Mouse (Mus musculus) embryonic facial prominence, embryonic 14.5 days (tissue): ENCODE measurements around the gene Csk. TPM values are rescaled to one million over a fixed set of nuclear protein-coding genes. Genes with fewer than 3 reads are reported as not detected.

Source experiments
- ATAC-seq: fragments of 200-750 bp; cut with Nextera tagmentation; 2 replicates; pipeline ENCODE4 v1.8.0; 2017; ENCODE audit warnings: low read depth, moderate number of reproducible peaks, moderate TSS enrichment
- DNase-seq: peaks from one replicate; pipeline ENCODE4 v3.0.0-alpha.2; 2015; ENCODE audit warnings: low spot score
- H3K27ac ChIP-seq: fragments of 300-500 bp; sonication (generic); replicated peaks from 2 replicates; pipeline ENCODE4 v1.5.1; 2014; ENCODE audit warnings: low read depth, mild to moderate bottlenecking, low read length, moderate library complexity
- H3K27me3 ChIP-seq: fragments of 300-500 bp; sonication (generic); replicated peaks from 2 replicates; pipeline ENCODE4 v1.6.1; 2014; ENCODE audit warnings: low read length; ENCODE audit not compliant: control insufficient read depth, insufficient read depth
- H3K36me3 ChIP-seq: fragments of 300-500 bp; sonication (generic); 2 replicates; pipeline ENCODE4 v1.6.1; 2014; ENCODE audit warnings: low read length, mixed read lengths; ENCODE audit not compliant: control insufficient read depth, insufficient read depth
- H3K4me1 ChIP-seq: fragments of 300-500 bp; sonication (generic); 2 replicates; pipeline ENCODE4 v1.6.1; 2014; ENCODE audit warnings: antibody characterized with exemption, low read length; ENCODE audit not compliant: control insufficient read depth, insufficient read depth
- H3K4me2 ChIP-seq: fragments of 300-500 bp; sonication (generic); 2 replicates; pipeline ENCODE4 v1.6.1; 2014; ENCODE audit warnings: low read depth, mild to moderate bottlenecking, low read length, moderate library complexity, mixed read lengths
- H3K4me3 ChIP-seq: fragments of 300-500 bp; sonication (generic); 2 replicates; pipeline ENCODE4 v1.5.1; 2014; ENCODE audit warnings: low read depth, mild to moderate bottlenecking, low read length
- H3K9ac ChIP-seq: fragments of 300-500 bp; sonication (generic); 2 replicates; pipeline ENCODE4 v1.6.1; 2014; ENCODE audit warnings: low read depth, mild to moderate bottlenecking, low read length, moderate library complexity, mixed read lengths
- H3K9me3 ChIP-seq: fragments of 300-500 bp; sonication (generic); 2 replicates; pipeline ENCODE4 v1.6.1; 2016; ENCODE audit warnings: low read length; ENCODE audit not compliant: control insufficient read depth
- WGBS: fragments of 180-500 bp; shearing (Covaris S2); extraction: QIAGEN DNeasy Blood & Tissue Kit; methylation state at CpG from one replicate; pipeline ENCODE4 v1.1.7; 2014; 5-methylcytosine and 5-hydroxymethylcytosine counted together
- polyA plus RNA-seq: library from polyadenylated mRNA; unstranded; fragments of >200 nt; fragmentation: Nextera tagmentation; extraction: Ambion mirVana; gene quantifications from 2 replicates; pipeline ENCODE4 v1.2.1, GENCODE M21; 2014

Csk gene
- polyA plus RNA-seq, 1 experiment from 2014 or later = 26.6 TPM

DNA sequence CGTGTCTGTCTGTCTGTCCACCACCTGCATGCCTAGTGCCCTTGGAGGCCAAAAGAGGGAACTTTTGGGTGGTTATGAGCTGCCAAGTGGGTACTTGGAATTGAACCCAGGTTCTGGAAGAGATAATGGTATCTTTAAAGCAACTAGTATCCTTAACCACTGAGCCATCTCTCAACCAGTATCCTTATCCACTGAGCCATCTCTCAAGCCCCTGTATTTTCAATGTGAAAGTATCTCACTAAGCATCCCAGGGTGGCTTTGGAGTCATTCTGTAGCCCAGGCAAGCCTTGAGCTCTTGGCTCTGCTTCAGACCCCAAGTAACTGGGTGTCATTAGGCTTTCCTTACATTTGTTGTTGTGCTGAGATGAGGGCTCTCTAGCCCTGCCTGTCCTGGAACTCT, 1.5 kb upstream of the Csk start:
- WGBS = 88% methylated on average over 1 of the region's 1 CpGs

DNA sequence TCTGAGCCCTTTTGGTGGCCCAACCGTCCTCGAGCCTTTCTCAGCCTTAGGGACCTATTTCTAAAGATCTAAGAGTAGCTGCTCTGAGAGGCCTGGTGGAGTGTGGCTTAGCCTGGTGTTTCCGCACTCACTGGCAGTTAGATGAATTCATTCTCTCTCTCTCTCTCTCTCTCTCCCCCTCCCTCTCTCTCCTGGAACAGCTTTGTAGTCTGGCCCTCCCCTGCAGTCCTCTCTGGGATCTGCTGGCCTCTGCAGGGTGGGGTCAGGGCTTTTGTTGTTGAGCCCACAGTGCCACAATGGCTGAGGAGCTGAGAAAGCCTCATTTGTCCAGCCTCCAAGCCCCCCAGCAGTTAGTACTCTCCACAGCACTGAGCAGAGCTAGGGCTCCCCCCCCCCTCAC, 576 bp downstream of the Csk start:
- H3K4me2 ChIP-seq = no peak overlapping the region
- no peak overlapping the region for H3K9ac ChIP-seq
- H3K9me3 ChIP-seq = no peaks in the 10 kb centered on the region
- no peaks in the 10 kb centered on the region for H3K36me3 ChIP-seq
- 39% methylated on average over 3 of the region's 3 CpGs for WGBS
- no peak overlapping the region for H3K27ac ChIP-seq
- peaks cover 7% of the 10 kb centered on the region for H3K4me1 ChIP-seq
- no peak for ATAC-seq
- H3K27me3 ChIP-seq = 0 out of 2 replicates have a peak, but pooled peaks cover 9% of the 10 kb centered on the region
- no peak for DNase-seq
- no peak overlapping the region for H3K4me3 ChIP-seq

More for the DNA sequence above, 1.5 kb upstream of the Csk start:
- 0 out of 2 replicates have a peak, but pooled peaks cover 9% of the 10 kb centered on the region for H3K27me3 ChIP-seq
- H3K4me3 ChIP-seq = no peak overlapping the region
- H3K4me1 ChIP-seq = peaks cover 7% of the 10 kb centered on the region
- H3K4me2 ChIP-seq = no peak overlapping the region
- H3K9me3 ChIP-seq = no peaks in the 10 kb centered on the region
- no peak overlapping the region for H3K9ac ChIP-seq
- H3K27ac ChIP-seq = no peak overlapping the region
- ATAC-seq (no peak), DNase-seq (no peak)
- H3K36me3 ChIP-seq = no peaks in the 10 kb centered on the region

GRCm38 (mm10) chr9:57652351-57652750, 1.1 kb downstream of the Csk start:
- Histone ChIP-seq H3K36me3 (no peaks in the 10 kb centered on the region), H3K27me3 (0 out of 2 replicates have a peak, but pooled peaks cover 9% of the 10 kb centered on the region), H3K9ac (no peak overlapping the region), H3K4me2 (no peak overlapping the region), H3K9me3 (no peaks in the 10 kb centered on the region), H3K4me3 (no peak overlapping the region), H3K4me1 (peaks cover 7% of the 10 kb centered on the region), H3K27ac (no peak overlapping the region)
- 59% methylated on average over 9 of the region's 9 CpGs for WGBS
- ATAC-seq (no peak), DNase-seq (no peak)

DNA sequence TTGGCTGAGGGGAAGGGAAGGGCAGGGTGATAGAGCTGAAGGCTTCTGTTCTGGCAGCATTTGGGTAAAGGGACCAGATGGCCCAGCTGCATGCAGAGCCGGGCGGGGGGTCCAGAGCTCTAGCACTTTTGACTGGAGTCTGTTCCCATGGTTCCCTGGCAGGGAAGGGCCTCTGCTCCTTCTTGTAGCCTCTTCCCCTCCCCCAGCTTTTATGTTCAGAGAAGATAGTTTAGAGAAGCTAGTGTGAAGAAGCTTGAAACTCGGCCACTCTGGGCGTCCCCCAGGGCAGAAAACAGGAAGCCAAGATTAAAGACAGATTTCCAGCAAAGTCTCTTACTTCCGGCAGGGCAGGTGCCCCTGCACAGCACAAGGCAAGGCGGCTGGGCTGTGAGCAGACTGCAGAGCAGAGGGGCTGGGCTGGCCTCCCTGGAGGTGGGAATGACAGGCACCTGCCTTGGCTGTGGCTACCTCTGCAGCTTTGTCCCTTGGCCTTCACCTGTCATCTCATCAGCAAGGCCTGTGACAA, 2.6 kb downstream of the Csk start:
- 9% methylated on average over 6 of the region's 6 CpGs for WGBS
- no peak overlapping the region for H3K4me3 ChIP-seq
- peaks cover 7% of the 10 kb centered on the region for H3K4me1 ChIP-seq
- H3K9me3 ChIP-seq = no peaks in the 10 kb centered on the region
- ATAC-seq (no peak), DNase-seq (peak; percentile 51)
- no peak overlapping the region for H3K27ac ChIP-seq
- H3K27me3 ChIP-seq = 0 out of 2 replicates have a peak, but pooled peaks cover 9% of the 10 kb centered on the region
- no peaks in the 10 kb centered on the region for H3K36me3 ChIP-seq
- peak overlapping the region; percentile 25; the same call in 1 of the 2 replicates for H3K9ac ChIP-seq
- H3K4me2 ChIP-seq = no peak overlapping the region

GRCm38 (mm10) chr9:57650130-57650785, 3.2 kb downstream of the Csk start:
- H3K27ac ChIP-seq = no peak overlapping the region
- WGBS = 95% methylated on average over 6 of the region's 6 CpGs
- H3K9me3 ChIP-seq = no peaks in the 10 kb centered on the region
- ATAC-seq (no peak), DNase-seq (no peak)
- peaks cover 7% of the 10 kb centered on the region for H3K4me1 ChIP-seq
- H3K4me3 ChIP-seq = no peak overlapping the region
- no peaks in the 10 kb centered on the region for H3K36me3 ChIP-seq
- no peak overlapping the region for H3K9ac ChIP-seq
- H3K4me2 ChIP-seq = no peak overlapping the region
- 0 out of 2 replicates have a peak, but pooled peaks cover 9% of the 10 kb centered on the region for H3K27me3 ChIP-seq

GRCm38 (mm10) chr9:57647286-57648108, 5.9 kb downstream of the Csk start:
- Histone ChIP-seq H3K27me3 (no peaks in the 10 kb centered on the region), H3K36me3 (no peaks in the 10 kb centered on the region), H3K4me3 (no peak overlapping the region), H3K4me2 (no peak overlapping the region), H3K9ac (no peak overlapping the region), H3K9me3 (no peaks in the 10 kb centered on the region), H3K27ac (no peak overlapping the region), H3K4me1 (peaks cover 22% of the 10 kb centered on the region)
- DNase-seq (no peak), ATAC-seq (no peak)
- WGBS = 65% methylated on average over 4 of the region's 4 CpGs

DNA sequence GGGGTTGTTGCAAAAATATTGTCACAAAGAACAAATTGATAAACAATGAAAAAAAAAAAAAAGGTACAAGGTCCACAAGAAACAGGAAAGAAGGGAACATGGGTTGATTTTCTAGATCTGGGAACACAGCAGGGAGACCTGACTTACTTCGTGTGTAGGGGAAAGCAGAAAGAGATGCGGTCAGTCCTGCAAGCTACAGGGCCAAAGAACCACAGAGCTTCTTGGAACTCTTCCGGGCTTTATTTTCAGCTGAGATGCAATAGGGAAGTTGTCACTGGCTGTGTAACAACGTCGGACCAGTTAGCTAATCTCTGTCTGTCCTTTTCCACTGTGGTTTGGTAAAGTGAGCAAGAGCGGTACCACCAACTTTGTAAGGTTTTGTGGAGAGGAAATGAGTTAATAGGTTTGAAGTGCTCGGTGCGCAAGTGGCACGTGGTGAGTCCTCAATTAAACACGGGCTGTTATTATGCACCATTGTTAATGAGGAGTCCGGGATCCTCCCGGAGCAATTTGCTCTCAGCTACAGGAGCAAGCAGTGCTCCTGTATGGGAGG, 6.8 kb downstream of the Csk start:
- H3K27ac ChIP-seq = no peak overlapping the region
- H3K4me3 ChIP-seq = no peak overlapping the region
- no peaks in the 10 kb centered on the region for H3K9me3 ChIP-seq
- no peak for DNase-seq
- H3K27me3 ChIP-seq = no peaks in the 10 kb centered on the region
- 0 out of 2 replicates have a peak, but pooled peaks cover 7% of the 10 kb centered on the region for H3K36me3 ChIP-seq
- H3K9ac ChIP-seq = no peak overlapping the region
- H3K4me1 ChIP-seq = peaks cover 22% of the 10 kb centered on the region
- no peak for ATAC-seq
- 68% methylated on average over 12 of the region's 12 CpGs for WGBS
- no peak overlapping the region for H3K4me2 ChIP-seq
